Mouse (Mus musculus) adipocyte (in vitro differentiated cells): ENCODE measurements around the gene Zfp715.
"Not testable (repeated sequence)": the region's sequence is repeated elsewhere in the genome, so short reads cannot be mapped to it uniquely, and the experiment has no call there.

ENCODE experiments used
- DNase-seq: peaks from one replicate; pipeline ENCODE4 v3.0.0-alpha.2; 2016; ENCODE audit warnings: low spot score

Zfp715 gene

DNA sequence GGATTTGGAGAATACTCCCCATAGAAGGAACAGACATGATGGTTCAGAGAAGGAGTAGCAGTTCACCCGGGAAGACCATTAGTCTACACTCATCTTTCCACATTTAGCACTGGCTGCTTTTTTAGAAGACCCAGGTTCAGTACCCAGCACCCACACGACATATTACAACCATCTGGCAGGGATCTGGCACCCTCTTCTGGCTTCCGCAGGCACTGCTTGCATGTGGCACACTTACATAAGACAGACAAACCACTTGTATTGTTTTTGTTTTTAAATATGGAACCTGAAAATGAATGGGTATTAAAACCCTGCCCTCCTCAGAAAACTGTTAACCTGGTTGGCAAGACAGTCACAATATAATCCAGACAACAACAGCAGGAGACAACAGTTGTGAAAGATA, 21.6 kb downstream of the Zfp715 start:
- no peak for DNase-seq

GRCm38 (mm10) chr7:43282859-43283595, 30.1 kb downstream of the Zfp715 start:
- peak; percentile 70 for DNase-seq

- DNase-seq = no peak
These were observed 30.6 kb downstream of the Zfp715 start for GRCm38 (mm10) chr7:43282459-43282858.

DNA sequence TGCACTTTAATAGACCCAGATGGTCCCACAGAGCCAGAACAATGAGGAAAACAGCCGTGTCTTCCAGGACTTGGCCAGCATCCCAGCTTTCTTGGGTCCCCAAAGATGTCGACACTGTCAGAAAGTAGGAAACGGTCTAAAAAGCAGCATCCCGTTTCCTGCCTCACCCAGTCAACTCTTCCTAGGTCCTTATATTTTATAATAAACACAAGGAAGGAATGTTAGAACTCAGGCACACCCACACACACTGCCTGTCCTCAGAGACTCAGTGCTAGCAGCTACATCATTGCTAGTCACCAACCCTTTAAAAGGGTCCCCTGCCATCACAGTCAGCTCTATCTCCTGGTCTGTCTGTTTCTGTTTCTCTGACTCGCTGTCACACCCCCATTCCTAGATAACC, 35.7 kb downstream of the Zfp715 start:
- DNase-seq = no peak

DNA sequence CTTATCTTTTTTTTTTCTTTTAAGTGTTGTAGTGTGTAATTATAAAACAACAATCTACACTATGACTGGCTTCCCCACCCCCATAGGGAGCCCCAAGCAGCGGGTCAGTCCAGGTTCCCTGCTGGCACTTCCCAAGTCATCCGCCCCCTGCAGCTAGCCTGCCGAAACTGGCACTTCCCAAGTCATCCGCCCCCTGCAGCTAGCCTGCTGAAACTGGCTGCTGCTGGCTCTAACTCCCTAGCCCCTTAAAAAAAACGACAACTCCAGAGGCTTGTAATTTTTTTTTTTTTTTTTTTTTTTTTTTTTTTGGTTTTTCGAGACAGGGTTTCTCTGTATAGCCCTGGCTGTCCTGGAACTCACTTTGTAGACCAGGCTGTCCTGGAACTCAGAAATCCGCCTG, 36.9 kb downstream of the Zfp715 start:
- not testable (repeated sequence) for DNase-seq

DNA sequence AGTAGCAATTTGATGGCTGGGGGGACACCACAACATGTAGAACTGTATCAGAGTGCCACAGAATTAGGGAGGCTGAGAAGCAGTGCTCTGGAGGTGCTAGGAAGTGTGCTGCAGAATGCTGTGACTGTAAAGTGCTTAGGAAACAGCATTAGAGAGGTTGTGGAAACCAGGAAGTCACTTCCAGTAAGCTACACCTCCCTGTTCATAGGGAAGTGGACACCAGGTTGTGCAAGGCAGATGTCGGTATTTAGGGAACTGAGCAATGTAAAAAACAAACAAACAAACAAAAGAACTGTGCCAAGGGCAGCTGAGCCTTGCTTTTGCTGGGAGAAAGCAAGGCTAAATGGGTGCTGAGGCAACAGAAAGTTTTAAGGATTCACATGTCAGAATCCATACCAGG, 39.6 kb downstream of the Zfp715 start:
- DNase-seq = no peak

DNA sequence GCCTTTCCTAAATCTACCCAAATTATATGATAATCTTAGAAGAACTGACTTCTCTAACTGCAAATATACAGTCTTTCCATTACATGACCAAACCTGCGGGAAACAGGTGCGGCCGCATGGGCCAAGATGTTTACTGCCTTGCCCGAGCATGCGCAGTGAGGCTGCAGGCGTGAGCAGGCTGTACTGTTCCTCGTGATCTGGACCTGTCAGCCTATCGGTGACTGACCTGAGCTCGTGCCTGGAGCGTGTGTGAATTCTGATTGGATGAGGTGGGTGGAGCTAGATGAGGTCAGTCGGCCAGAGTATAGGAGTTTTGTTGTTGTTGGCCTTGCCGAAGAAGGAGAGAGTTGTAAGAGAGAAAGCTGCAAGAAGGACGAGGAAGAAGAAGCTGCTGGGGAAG, 45.7 kb downstream of the Zfp715 start:
- DNase-seq = not testable (repeated sequence)

- DNase-seq = no peak
These were observed 59.6 kb downstream of the Zfp715 start for GRCm38 (mm10) chr7:43253540-43253939.

GRCm38 (mm10) chr7:43250718-43251117, 62.4 kb downstream of the Zfp715 start:
- not testable (repeated sequence) for DNase-seq
